In genomic region chr11:112916923-112917322, GRCm38 (mm10) we compare ENCODE assay signal across 20 mouse cellular contexts.
DNase-seq lines count a peak whose midpoint lies in the region; ATAC-seq lines count a peak whose summit lies in the region.
"Had no signal": no experiment of that assay in that cellular context is flagged by ENCODE, and none has a peak within 500 bp of the region (broad histone marks: within the 10 kb centered on the region; RNA-seq: fewer than 3 reads in every experiment).

No protein-coding gene starts in this region.

- H3K36me3 ChIP-seq in intestine, embryonic 16.5 days (ENCODE audit: control insufficient read depth, insufficient read depth, low read length): no peaks in the 10 kb centered on the region
- H3K36me3 ChIP-seq: G1E had no signal

- no peak overlapping the region for H3K4me2 ChIP-seq in intestine, embryonic 16.5 days (ENCODE audit: low read depth, low read length)

- no peak overlapping the region for H3K4me3 ChIP-seq in intestine, embryonic 16.5 days (ENCODE audit: low read length)

- no peak for ATAC-seq in intestine, embryonic 16.5 days
- ATAC-seq: activated CD4-positive, CD25-positive, alpha-beta regulatory T cell, adult 4 months; CD4-positive, CD25-positive, alpha-beta regulatory T cell, adult 4 months; Patski had no signal

- no peaks in the 10 kb centered on the region for H3K4me1 ChIP-seq in intestine, embryonic 16.5 days (ENCODE audit: control insufficient read depth, insufficient read depth, low read length)

- peak; percentile 86 for DNase-seq in fat pad, adult 2 months (ENCODE audit: extremely low read depth, low read depth, low spot score)
- DNase-seq in gonadal fat pad, adult 2 months (ENCODE audit: low read depth): peak; percentile 90
- DNase-seq in Muller cell, postnatal 12 days (ENCODE audit: inconsistent ontology term): no peak
- DNase-seq: adrenal gland, adult 2 months; adrenal gland, adult 8-10 months; adrenal gland, postnatal 10 days; adrenal gland, postnatal 14 days; adrenal gland, postnatal 25 days; adrenal gland, postnatal 36 days; B cell, adult 2 months; cerebellum, adult 11 months; cerebellum, adult 11-12 months; cerebellum, adult 18-20 months; cerebellum, adult 2 months had no signal

- H3K9me3 ChIP-seq in intestine, embryonic 16.5 days (ENCODE audit: control insufficient read depth, low read length): no peaks in the 10 kb centered on the region

- no peak overlapping the region for H3K27ac ChIP-seq in intestine, embryonic 16.5 days (ENCODE audit: low read length)

- H3K9ac ChIP-seq in intestine, embryonic 16.5 days (ENCODE audit: low read depth, low read length): no peak overlapping the region

- 84% methylated on average over 1 of the region's 1 CpGs for WGBS in intestine, embryonic 16.5 days

- no peaks in the 10 kb centered on the region for H3K27me3 ChIP-seq in intestine, embryonic 16.5 days (replicated peaks; ENCODE audit: control insufficient read depth, insufficient read depth, low read length)
- H3K27me3 ChIP-seq: CH12.LX, Patski had no signal
